Mouse (Mus musculus) heart, postnatal 25 days (tissue): ENCODE results near the gene Skint5. TPM values are rescaled to one million over a fixed set of nuclear protein-coding genes. Genes with fewer than 3 reads are reported as not detected.
"Not testable (repeated sequence)": the region's sequence is repeated elsewhere in the genome, so short reads cannot be mapped to it uniquely, and the experiment has no call there.

Experiments used
- DNase-seq: peaks from one replicate; pipeline ENCODE4 v3.0.0; 2022; ENCODE audit warnings: low spot score
- intact Hi-C: fragments of 180-260 bp; cut with DNase I; formaldehyde crosslinking; loops from one replicate; pipeline ENCODE4 v1.15.1; 2025
- total RNA-seq, 2 experiments: library from RNA; stranded (reverse); gene quantifications; 2 replicates each; pipeline ENCODE4 v1.2.3; 2021

Gene Skint5
- not detected for total RNA-seq

DNA sequence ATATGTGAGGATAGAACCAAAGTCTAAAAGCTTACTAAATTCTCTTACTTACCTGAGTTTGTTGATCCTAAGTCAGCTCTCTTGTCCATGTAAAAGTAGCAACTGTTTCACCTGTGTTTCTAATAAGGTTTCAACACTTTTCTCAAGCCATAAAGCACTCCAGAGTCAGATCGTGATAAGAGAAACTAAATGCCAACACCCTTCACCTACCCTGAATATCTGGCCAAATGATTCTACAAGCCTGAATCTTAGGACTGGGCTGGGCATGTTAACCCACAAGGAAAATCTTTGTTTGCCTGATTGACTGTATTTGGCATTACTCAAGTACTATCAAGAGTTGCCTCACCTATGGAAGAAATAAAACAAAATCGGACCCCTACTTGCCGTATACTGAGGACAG is at the start of gene Skint5:
Skint5 (minus strand) TSS at position 101 of the 400 bp plus-strand sequence.
- intact Hi-C loops, result no loop called here
- no peak for DNase-seq

DNA sequence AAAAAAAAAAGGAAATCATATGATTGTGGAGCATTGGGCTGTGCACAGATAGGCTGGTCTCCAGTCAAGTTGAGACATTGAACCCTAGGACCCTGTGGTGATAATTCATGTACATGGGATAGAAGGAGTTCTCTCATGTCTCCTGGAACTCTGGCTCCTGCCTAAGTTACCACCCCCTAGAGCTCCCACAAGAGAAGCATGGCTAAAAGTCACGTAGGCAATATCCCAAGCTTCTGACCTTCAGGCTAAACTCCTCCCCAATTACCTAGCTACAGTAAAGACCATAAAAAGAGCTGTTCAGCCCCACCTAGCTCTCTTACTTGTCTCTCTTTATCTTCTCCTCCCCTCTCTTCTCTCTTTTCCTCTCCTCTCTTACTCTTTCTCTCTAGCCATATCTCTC is 42.0 kb downstream of the Skint5 start:
- no peak for DNase-seq
- intact Hi-C loops, result no loop called here

DNA sequence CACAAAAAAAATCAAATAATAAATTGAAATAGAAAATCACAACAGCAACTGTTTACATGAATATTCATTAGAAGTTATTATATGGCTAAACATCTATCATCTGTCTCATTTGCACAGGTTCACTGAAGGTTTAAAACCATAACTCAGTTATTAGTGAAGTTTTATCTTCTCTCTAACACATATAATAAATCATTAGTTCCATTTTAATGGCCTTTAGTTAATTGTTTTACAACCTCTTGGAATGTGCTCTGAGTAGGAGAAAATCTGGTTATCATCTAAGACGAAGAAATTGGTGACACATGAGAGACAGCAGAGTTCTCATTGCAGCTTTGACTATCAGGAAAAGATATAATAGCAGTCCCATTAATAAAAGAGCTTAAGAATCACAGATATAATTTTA is 235.1 kb downstream of the Skint5 start:
- no peak for DNase-seq
- intact Hi-C loops, result no loop called here

DNA sequence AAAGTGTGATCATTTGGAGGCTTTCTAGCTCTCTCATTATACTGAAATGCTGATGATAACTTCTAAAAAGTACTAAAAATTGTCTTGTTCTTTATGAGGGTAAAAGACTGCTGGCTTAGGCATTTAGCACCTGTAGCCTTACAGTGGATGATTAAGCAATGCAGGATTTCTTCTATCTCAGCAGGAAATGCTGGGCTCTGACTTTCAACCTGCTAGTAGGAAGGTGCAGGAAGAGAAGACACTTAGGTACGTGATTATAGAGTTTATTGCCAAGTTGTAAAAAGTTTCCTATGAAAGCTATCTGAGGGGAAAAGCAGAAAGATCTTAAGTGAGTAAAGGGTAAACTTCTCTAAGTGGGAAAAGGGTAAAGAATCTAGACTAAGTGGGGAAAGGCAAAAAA is 235.6 kb downstream of the Skint5 start:
- intact Hi-C loops, result no loop called here
- no peak for DNase-seq

DNA sequence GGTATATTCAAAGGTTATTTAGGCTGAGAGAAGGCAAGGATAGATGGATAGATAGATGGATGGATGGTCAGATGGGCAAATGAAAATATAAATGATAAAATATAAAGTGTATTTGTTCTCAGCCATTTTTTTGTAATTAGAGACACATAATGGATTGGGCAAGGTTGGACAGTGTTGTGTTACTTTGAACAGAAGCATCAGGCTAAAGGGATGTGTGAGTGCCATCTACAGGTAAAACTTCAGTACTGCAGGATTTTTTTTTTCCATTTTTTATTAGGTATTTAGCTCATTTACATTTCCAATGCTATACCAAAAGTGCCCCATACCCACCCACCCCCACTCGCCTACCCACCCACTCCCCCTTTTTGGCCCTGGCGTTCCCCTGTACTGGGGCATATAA is 551.1 kb downstream of the Skint5 start:
- not testable (repeated sequence) for DNase-seq
- intact Hi-C loops, result loop anchor here (5.0 kb wide), 1 partner anchor 844 kb away; no protein-coding TSS in a partner anchor

Other genes with a start within 250 kb of the Skint5 start
- gene Skint11, start 163.9 kb upstream of the Skint5 start, total RNA-seq, result not detected